Mouse (Mus musculus) heart, postnatal 4 days (tissue): Measurements from ENCODE around the gene Gsap. TPM values are rescaled to one million over a fixed set of nuclear protein-coding genes. Genes with fewer than 3 reads are reported as not detected.
"Not testable (repeated sequence)": the region's sequence is repeated elsewhere in the genome, so short reads cannot be mapped to it uniquely, and the experiment has no call there.

Source experiments
- DNase-seq: peaks from one replicate; pipeline ENCODE4 v3.0.0; 2021
- total RNA-seq, 2 experiments: library from RNA; stranded (reverse); gene quantifications; 2 replicates each; pipeline ENCODE4 v1.2.3; 2021

The Gsap gene
- total RNA-seq, 2 experiments from 2014 or later: 4.1 to 5.7 TPM

DNA sequence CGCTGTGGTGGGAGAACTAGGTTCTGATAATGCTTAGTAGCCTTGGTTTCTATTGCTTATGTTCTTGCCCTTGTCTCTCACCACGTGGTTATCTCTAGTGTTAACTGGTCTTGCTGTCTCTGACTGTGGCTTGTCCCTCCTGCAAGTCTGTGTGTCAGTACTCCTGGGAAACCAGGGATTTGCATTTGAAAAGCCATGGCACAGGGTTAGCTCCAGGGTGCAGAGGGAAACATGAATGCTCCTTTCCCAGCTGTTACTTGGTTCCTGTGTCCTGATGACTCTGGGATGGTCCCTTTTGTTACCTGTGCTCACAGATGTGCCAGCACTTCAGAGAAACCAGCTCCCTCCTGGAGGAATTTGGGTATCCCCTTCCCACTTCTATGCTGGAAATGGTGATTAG is 3.0 kb upstream of the Gsap start:
- not testable (repeated sequence) for DNase-seq

DNA sequence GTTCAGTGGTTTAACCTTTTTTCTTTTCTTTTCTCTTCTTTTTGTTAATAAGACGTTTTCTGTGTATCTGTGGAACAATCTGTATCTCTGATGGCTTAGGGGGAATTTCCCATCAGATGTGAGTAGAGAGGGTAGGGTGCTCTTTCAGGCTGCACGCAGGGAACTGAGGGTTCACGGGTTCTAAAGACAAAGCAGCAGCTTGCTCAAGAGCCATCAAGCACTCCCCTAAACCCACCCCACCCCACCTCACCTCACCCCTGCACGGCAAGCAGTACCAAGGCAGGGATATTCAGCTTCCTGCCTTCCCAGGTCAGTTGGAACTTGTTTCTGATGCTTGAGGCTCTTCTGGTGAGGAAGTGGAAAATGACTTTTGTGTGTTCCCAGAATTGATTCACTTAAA is 766 bp downstream of the Gsap start:
- DNase-seq: no peak

DNA sequence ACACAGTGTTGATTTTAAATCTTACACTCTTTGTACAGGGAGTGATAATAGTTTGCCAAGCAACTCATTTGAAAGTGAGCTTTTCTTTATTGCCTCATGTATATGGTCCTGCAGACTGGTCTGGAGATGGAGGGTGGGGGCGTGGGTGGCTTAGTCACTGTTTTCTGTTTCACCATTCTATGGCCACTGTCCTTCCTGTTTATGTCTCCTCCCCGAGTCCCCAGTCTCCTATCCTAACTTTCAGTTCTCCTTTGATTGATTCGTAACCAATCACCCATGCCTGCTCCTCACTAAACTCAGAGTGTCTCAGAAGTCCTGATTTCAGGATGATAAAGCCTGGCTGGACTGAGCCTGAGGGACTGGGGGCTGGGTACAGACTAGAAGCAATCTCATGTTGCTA is 2.4 kb downstream of the Gsap start:
- DNase-seq: no peak

GRCm38 (mm10) chr5:21189036-21189435 is 3.0 kb downstream of the Gsap start:
- DNase-seq: no peak

DNA sequence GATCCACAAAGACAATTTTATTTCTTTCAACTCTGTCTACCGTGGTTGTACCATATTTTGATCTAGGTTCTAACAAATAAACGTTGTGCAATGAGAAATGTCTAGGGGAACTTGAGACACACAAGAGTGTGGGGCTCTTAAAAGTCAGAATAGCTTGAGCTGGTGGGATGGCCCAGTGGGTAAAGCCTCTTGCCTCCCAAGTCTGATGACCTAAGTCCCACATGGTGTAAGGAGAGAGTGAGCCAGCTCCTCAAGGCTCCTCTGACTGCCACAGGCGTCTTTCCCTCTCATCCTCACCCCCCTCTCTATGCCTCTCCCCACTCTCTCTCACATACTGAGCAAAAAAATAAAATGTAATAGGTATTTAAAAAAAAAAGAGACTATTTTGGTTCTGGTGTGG is 3.4 kb downstream of the Gsap start:
- no peak for DNase-seq

GRCm38 (mm10) chr5:21203504-21203903 is 17.4 kb downstream of the Gsap start:
- DNase-seq: no peak

- DNase-seq: no peak
Measured at GRCm38 (mm10) chr5:21204157-21204556, 18.1 kb downstream of the Gsap start.

DNA sequence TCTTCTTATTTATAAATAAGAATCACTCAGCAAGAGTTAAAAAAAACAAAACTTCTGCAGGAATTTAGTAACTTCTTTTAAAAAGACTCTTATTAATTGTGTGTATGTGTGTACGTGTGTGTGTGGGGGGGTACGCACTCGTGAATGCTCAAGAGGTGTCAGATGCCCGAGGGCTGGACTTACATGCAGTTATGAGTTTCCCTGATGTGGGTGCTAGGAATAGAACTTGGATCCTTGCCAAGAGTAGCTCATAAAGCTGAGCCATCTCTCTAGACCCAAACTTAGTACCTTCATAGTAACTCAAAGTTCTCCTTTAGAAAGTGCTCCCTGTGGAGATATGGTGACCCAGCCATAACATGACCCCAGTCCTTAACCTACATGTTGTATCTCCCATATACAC is 20.0 kb downstream of the Gsap start:
- no peak for DNase-seq

DNA sequence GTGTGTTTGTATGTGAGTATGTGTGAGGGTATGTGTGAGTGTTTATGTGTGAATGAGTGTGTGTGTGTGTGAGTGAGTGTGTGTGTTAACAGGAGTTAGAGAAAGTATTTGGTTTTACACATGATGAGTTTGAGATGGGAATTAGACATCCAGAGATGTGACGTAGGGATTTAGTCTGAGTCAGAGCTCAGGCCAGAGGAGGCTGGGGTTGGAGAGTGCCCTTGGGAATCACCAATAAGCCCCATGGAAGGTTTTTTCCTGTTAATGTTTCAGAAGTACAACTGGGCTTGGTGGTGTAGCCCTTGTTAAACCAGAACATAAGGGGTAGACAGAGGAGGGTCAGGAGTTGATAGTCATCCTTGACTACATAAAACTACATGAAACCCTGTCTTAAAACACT is 25.4 kb downstream of the Gsap start:
- no peak for DNase-seq

DNA sequence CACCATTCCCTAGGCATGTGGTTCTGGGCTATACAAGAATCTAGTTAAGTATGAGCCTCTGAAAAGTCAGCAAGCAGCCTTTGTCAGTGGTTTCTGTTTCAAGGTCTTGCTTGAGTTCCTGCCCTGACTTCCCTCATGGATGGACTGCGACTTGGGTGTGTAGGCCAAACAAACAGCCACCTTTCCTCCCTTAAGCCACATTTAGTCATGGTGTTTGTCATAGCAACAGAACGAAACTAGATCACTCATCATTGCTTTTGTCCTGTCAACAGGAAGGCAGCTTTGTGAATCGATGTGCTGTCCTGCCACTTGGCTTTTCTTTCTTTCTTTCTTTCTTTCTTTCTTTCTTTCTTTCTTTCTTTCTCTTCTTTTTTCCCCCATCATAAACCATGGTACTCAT is 26.9 kb downstream of the Gsap start:
- DNase-seq: no peak

DNA sequence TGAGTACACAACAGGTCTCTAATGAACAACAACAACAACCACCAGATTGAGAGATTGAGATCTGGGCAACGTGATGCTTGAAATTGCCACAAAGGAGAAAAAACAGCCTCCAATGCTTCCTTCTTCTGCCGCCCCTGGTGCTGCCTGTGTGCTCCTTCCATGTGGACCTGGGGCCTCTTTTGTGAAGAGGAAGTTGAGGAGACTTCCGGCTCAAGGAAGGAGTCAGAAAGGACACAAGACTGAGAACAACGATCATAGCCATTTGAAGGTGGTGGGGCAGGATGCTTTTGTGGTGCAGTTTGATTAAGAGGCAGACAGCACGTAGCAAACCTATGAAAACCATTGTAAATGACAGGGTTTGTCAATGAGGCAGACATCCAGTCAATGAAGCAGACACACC is 27.7 kb downstream of the Gsap start:
- DNase-seq: no peak

- no peak for DNase-seq
Measured at GRCm38 (mm10) chr5:21217453-21218294, 31.6 kb downstream of the Gsap start.

- DNase-seq: no peak
Measured at GRCm38 (mm10) chr5:21232876-21233275, 46.8 kb downstream of the Gsap start.

GRCm38 (mm10) chr5:21244575-21244974 is 58.5 kb downstream of the Gsap start:
- DNase-seq: no peak

- DNase-seq: no peak
Measured at GRCm38 (mm10) chr5:21245241-21245640, 59.2 kb downstream of the Gsap start.

GRCm38 (mm10) chr5:21246794-21247193 is 60.7 kb downstream of the Gsap start:
- DNase-seq: no peak

DNA sequence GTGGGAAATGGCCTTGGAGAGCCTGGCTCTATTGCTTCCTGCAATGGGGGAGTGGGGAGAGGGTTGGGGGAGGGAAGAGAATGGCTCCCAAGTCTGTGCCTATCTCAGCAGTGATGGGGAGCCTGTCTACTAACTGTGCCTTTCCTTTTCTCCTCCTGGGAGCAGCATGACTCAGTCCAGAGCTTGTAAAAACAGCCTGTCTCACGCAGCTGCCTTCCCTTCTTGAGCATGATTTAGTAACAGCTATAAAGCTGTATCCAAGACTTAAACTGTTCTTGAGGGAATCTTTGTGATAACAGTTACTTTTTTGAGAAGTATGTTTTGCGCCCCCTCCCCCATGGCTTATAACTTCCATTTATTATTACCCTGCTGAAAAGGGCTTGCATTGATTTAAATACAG is 61.9 kb downstream of the Gsap start:
- DNase-seq: no peak

GRCm38 (mm10) chr5:21248834-21249233 is 62.8 kb downstream of the Gsap start:
- DNase-seq: no peak

DNA sequence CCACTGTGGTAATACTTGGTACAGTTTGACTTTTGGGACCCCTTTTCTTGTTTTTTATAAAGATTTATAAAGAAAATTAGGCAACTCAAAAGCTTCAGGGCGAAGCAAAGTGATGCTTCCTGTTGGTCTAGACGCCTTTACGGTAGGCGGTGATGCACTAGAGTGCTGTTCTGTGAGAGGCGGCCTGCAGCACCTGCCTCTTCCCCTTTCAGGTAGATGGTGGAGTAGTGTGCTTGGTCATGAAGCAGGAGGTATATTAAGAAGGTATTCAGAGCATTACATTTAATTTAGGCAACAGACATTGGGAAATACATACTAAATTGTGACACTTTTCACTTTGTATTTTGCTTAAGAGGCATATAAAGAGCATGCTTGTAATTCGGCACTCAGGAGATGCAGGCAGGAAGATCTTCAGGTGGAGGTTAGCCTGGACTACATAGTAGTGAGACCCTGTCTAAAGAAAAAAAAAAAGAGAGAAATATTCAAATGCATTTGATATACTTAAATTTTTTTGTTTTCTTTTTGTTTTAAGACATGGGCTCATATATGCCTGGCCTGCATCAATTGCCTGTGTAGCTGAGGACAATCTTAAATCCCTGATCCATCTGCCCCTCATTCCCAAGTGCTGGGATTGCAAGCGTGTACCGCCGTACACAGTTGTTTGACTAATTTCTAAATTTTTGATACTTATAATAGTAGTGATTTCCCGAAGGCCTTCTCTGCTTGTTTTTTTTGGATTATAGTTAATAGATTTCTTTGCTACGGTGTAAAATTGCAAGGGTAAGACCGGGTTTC is 68.9 kb downstream of the Gsap start:
- DNase-seq: no peak

DNA sequence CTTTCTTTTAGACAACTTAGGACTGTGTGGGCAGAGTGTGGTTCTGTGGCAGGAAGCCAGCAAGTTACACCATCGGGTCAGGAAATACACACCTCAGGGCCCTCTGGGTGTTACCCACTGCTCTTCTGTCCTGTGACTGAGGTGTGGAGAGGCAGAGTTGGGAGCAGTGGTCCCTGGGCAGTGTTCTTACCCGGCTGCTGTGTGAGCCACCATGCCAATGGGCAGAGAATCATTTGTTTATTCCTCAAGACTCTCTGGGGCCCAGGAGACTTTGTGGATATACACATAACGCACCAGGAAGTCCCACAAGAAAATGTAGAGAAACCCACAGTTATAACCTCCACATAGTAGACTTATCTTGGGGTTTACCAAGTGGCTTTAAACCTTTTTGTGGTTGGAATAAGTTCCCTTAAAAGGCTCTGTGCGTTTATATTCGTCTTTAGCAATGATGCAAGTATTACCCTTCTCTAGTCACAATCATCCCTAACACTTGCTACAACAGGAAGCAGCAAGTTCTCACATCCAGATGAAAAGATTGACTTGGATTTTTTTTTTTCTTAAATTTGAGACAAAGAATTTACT is 69.6 kb downstream of the Gsap start:
- DNase-seq: no peak

DNA sequence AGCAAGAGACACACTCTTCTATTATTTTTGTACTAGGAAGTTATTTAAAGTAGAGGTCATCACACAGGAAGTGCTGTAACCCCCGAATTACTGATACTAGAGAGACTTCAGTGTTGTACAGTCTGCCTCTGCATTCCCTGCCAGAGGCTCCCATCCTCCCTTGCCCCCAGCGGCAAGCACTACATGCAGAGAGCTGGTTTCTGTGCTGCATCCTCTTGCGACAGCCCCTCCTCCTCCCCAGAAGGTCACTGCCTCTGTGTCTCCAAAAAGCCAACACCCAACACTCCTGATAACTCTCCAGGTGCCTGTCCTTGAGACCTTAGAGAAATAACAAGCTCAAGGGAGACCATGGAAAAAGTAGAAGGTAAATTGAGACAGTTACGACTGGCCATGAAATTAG is 71.1 kb downstream of the Gsap start:
- DNase-seq: no peak

DNA sequence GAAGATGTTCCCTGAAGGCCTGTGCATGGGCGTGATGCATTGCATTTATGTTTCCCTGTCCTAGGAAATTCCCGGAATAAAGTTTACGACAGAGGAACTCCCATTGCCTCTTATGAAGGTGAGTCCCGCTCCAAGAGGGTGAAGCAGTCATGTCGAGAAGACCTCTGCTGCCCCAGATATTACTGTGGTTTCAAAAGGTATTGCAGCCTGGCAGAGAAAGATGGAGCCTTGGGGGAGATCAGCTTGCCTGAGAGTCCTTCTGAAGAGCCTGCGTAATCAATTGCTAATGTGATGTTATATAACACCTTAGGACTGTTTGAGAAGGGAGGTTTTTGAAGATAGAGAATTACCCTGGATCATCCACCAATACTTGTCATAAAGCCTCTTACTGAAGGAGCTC is 71.8 kb downstream of the Gsap start:
- DNase-seq: no peak

DNA sequence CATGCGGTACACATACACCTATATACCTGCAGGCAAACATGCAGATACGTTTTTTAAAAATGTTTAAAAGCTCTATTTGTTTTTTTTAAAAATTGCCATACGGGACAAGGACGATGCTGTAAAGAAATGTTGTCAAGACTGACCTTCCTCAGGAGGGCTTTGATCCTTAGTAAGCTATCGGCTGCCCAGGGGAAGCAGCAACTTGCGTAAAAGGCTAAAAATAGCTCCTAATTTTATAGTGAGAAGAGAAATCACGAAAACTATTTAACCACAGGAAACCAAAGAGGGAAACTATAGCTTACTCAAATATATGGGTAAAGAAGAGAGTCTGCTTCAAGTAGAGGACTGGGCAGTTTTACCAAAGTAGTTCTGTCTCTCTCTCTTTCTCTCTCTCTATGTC is 74.7 kb downstream of the Gsap start:
- DNase-seq: no peak
